Comparison of ENCODE assay signal across 7 mouse cellular contexts in genomic region chr2:6720753-6721459, GRCm38 (mm10).
DNase-seq lines count a peak whose midpoint lies in the region; ATAC-seq lines count a peak whose summit lies in the region.

No protein-coding gene starts in this region.

- H3K4me3 ChIP-seq in kidney, embryonic 15.5 days (replicated peaks), result peak overlapping the region; percentile 42

- H3K9ac ChIP-seq in kidney, embryonic 15.5 days, result peak overlapping the region; percentile 36

- H3K4me2 ChIP-seq in kidney, embryonic 15.5 days, result peak overlapping the region; percentile 82

- 10% methylated on average over 11 of the region's 11 CpGs for WGBS in kidney, embryonic 15.5 days

- no peaks in the 10 kb centered on the region for H3K9me3 ChIP-seq in kidney, embryonic 15.5 days (replicated peaks)

- H3K27me3 ChIP-seq in kidney, embryonic 15.5 days, result no peaks in the 10 kb centered on the region

- H3K27ac ChIP-seq in kidney, embryonic 15.5 days, result peak overlapping the region; percentile 41; the same call in 1 of the 2 replicates

- peak; percentile 21 for ATAC-seq in common myeloid progenitor, adult 5-6 weeks (replicated peaks; ENCODE audit: low read depth, poor library complexity, severe bottlenecking)
- peak; percentile 12 for ATAC-seq in granulocyte monocyte progenitor cell, adult 5-6 weeks (replicated peaks; ENCODE audit: poor library complexity, severe bottlenecking)
- ATAC-seq in kidney, embryonic 15.5 days (replicated peaks; ENCODE audit: low FRiP score), result peak; percentile 90
- ATAC-seq in megakaryocyte, adult 5-6 weeks (ENCODE audit: poor library complexity, severe bottlenecking), result peak; percentile 31

- DNase-seq in B cell, adult 2 months, result peak; percentile 64 to 70
- DNase-seq in ES-CJ7 (ENCODE audit: low read depth, low spot score), result peak; percentile 16
- DNase-seq in spleen, postnatal 10 days (ENCODE audit: low spot score in 2 of 2), result peak; percentile 33 to 37

- H3K4me1 ChIP-seq in kidney, embryonic 15.5 days, result peaks cover 20% of the 10 kb centered on the region

- H3K36me3 ChIP-seq in kidney, embryonic 15.5 days, result no peaks in the 10 kb centered on the region

Comparison
In these comparisons a context has a peak if more than half of its experiments do, and no peak if none do; other contexts are left out.
1. Peak in every context shown above with its lines: DNase-seq, ATAC-seq, H3K4me3 ChIP-seq and H3K27ac ChIP-seq.
2. DNase-seq: peak in every context shown above with its lines; median percentile 67 in B cell, adult 2 months; 35 in spleen, postnatal 10 days; 16 in ES-CJ7.
3. ATAC-seq: peak in every context shown above with its lines; median percentile 90 in kidney, embryonic 15.5 days; 31 in megakaryocyte, adult 5-6 weeks; 21 in common myeloid progenitor, adult 5-6 weeks; 12 in granulocyte monocyte progenitor cell, adult 5-6 weeks.